In the genomic region with DNA sequence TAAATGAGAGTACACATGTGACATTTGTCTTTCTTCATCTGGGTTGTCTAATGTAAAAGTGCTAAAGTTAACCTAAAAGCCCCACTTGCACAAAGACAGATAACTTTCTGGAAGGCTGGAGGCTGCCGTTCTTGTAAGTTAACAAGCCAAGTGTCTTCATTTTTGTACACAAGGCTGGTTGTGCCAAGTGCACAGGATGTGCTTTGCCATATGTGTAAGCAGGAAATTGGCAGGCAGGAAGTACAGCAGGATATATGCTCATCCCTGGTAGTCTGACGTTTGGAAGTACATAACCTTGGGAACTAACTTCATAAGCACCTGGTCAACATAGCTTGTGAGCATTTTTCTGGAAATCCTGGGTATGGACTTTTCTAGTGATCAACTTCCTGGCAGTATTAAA, we compare ENCODE assay signal across 26 mouse cellular contexts.
"Had no signal": no experiment of that assay in that cellular context is flagged by ENCODE, and none has a peak within 500 bp of the region (broad histone marks: within the 10 kb centered on the region; RNA-seq: fewer than 3 reads in every experiment).

No protein-coding gene starts in this region.

- ATAC-seq: hindbrain, postnatal 0 days; intestine, embryonic 16.5 days had no signal

- H3K36me3 ChIP-seq: heart, embryonic 10.5 days; heart, embryonic 13.5 days; heart, embryonic 15.5 days; hindbrain, embryonic 13.5 days; hindbrain, embryonic 15.5 days; limb, embryonic 10.5 days; limb, embryonic 12.5 days; liver, embryonic 13.5 days; liver, embryonic 15.5 days had no signal

- H3K9me3 ChIP-seq: heart, embryonic 10.5 days; heart, embryonic 13.5 days; heart, embryonic 15.5 days; hindbrain, embryonic 13.5 days; hindbrain, embryonic 15.5 days; limb, embryonic 10.5 days; limb, embryonic 12.5 days; liver, embryonic 13.5 days; liver, embryonic 15.5 days had no signal

- H3K9ac ChIP-seq: heart, embryonic 13.5 days; heart, embryonic 15.5 days; hindbrain, embryonic 13.5 days; hindbrain, embryonic 15.5 days; limb, embryonic 12.5 days; liver, embryonic 13.5 days; liver, embryonic 15.5 days had no signal

- H3K4me2 ChIP-seq: heart, embryonic 13.5 days; heart, embryonic 15.5 days; hindbrain, embryonic 13.5 days; hindbrain, embryonic 15.5 days; limb, embryonic 12.5 days; liver, embryonic 11.5 days; liver, embryonic 13.5 days; liver, embryonic 15.5 days had no signal

- H3K27ac ChIP-seq: gastrocnemius, adult 2 months; heart, embryonic 10.5 days; heart, embryonic 13.5 days; heart, embryonic 15.5 days; hindbrain, embryonic 13.5 days; hindbrain, embryonic 15.5 days; hindbrain, postnatal 0 days; layer of hippocampus, adult 2 months; left cerebral cortex, adult 2 months; limb, embryonic 10.5 days; limb, embryonic 12.5 days; liver, embryonic 13.5 days; liver, embryonic 15.5 days had no signal

- H3K4me3 ChIP-seq: gastrocnemius, adult 2 months; heart, embryonic 10.5 days; heart, embryonic 13.5 days; heart, embryonic 15.5 days; hindbrain, embryonic 13.5 days; hindbrain, embryonic 15.5 days; layer of hippocampus, adult 2 months; left cerebral cortex, adult 2 months; limb, embryonic 10.5 days; limb, embryonic 12.5 days; liver, embryonic 13.5 days; liver, embryonic 15.5 days had no signal

- H3K4me1 ChIP-seq: heart, embryonic 10.5 days; heart, embryonic 13.5 days; heart, embryonic 15.5 days; hindbrain, embryonic 13.5 days; hindbrain, embryonic 15.5 days; limb, embryonic 10.5 days; limb, embryonic 12.5 days; liver, embryonic 13.5 days; liver, embryonic 15.5 days had no signal

- DNase-seq: gastrocnemius, adult 2 months; gastrocnemius, postnatal 10 days; gastrocnemius, postnatal 25 days; heart, adult 18-20 months; heart, postnatal 14 days; heart, postnatal 36 days; kidney, adult 11 months; kidney, adult 8-10 months; kidney, postnatal 10 days; kidney, postnatal 25 days; kidney, postnatal 4 days; liver; liver, embryonic 13.5 days had no signal

- H3K27me3 ChIP-seq: heart, embryonic 13.5 days; heart, embryonic 15.5 days; hindbrain, embryonic 13.5 days; hindbrain, embryonic 15.5 days; limb, embryonic 12.5 days; liver, embryonic 13.5 days; liver, embryonic 15.5 days had no signal
